In genomic region chr12:27018366-27018765, GRCm38 (mm10) we compare ENCODE assay signal across 12 mouse cellular contexts.
DNase-seq lines count a peak whose midpoint lies in the region; ATAC-seq lines count a peak whose summit lies in the region.
"Had no signal": no experiment of that assay in that cellular context is flagged by ENCODE, and none has a peak within 500 bp of the region (broad histone marks: within the 10 kb centered on the region; RNA-seq: fewer than 3 reads in every experiment).

No protein-coding gene starts in this region.

- H3K27ac ChIP-seq in limb, embryonic 13.5 days: no peak overlapping the region
- H3K27ac ChIP-seq in limb, embryonic 10.5 days: no peak overlapping the region
- peak overlapping the region; percentile 88 for H3K27ac ChIP-seq in hindbrain, embryonic 13.5 days
- peak overlapping the region; percentile 79 for H3K27ac ChIP-seq in midbrain, embryonic 14.5 days (replicated peaks; ENCODE audit: low read depth, low read length)
- H3K27ac ChIP-seq: heart, adult 2 months; kidney, embryonic 15.5 days; left cerebral cortex, adult 2 months had no signal

- H3K9me3 ChIP-seq in limb, embryonic 13.5 days: no peaks in the 10 kb centered on the region
- no peaks in the 10 kb centered on the region for H3K9me3 ChIP-seq in limb, embryonic 10.5 days (replicated peaks)
- H3K9me3 ChIP-seq in hindbrain, embryonic 13.5 days: no peaks in the 10 kb centered on the region
- H3K9me3 ChIP-seq in midbrain, embryonic 14.5 days (ENCODE audit: control insufficient read depth, low read length): no peaks in the 10 kb centered on the region
- H3K9me3 ChIP-seq: kidney, embryonic 15.5 days had no signal

- intact Hi-C loops in left cerebral cortex, postnatal 36 days (cut with DNase I): no loop called here

- WGBS in limb, embryonic 13.5 days: 46% methylated on average over 7 of the region's 7 CpGs
- WGBS in limb, embryonic 10.5 days: 88% methylated on average over 7 of the region's 7 CpGs
- 33% methylated on average over 7 of the region's 7 CpGs for WGBS in hindbrain, embryonic 13.5 days
- WGBS in midbrain, embryonic 14.5 days: 43% methylated on average over 7 of the region's 7 CpGs

- ATAC-seq in limb, embryonic 13.5 days (ENCODE audit: low FRiP score, low read depth): no peak
- ATAC-seq in hindbrain, embryonic 13.5 days (ENCODE audit: low FRiP score): no peak; the same call in 1 of the 2 replicates
- ATAC-seq in midbrain, embryonic 14.5 days (ENCODE audit: low FRiP score, low TSS enrichment): no peak

- peaks cover 21% of the 10 kb centered on the region for H3K4me1 ChIP-seq in limb, embryonic 13.5 days
- peaks cover 6% of the 10 kb centered on the region; the same call in 1 of the 2 replicates for H3K4me1 ChIP-seq in limb, embryonic 10.5 days
- H3K4me1 ChIP-seq in hindbrain, embryonic 13.5 days (replicated peaks): peaks cover 21% of the 10 kb centered on the region
- peaks cover 24% of the 10 kb centered on the region for H3K4me1 ChIP-seq in midbrain, embryonic 14.5 days (ENCODE audit: control insufficient read depth, insufficient read depth, low read length)

- no peaks in the 10 kb centered on the region for H3K36me3 ChIP-seq in limb, embryonic 13.5 days
- no peaks in the 10 kb centered on the region for H3K36me3 ChIP-seq in limb, embryonic 10.5 days
- H3K36me3 ChIP-seq in hindbrain, embryonic 13.5 days: no peaks in the 10 kb centered on the region
- no peaks in the 10 kb centered on the region for H3K36me3 ChIP-seq in midbrain, embryonic 14.5 days (ENCODE audit: control insufficient read depth, insufficient read depth, low read length)
- H3K36me3 ChIP-seq: kidney, embryonic 15.5 days had no signal

- H3K4me3 ChIP-seq in limb, embryonic 13.5 days: no peak overlapping the region
- H3K4me3 ChIP-seq in limb, embryonic 10.5 days: no peak overlapping the region
- no peak overlapping the region for H3K4me3 ChIP-seq in hindbrain, embryonic 13.5 days
- H3K4me3 ChIP-seq in midbrain, embryonic 14.5 days (replicated peaks; ENCODE audit: low read depth, low read length): no peak overlapping the region
- H3K4me3 ChIP-seq: heart, adult 2 months; kidney, embryonic 15.5 days; left cerebral cortex, adult 2 months had no signal

- peak overlapping the region; percentile 25; the same call in 1 of the 2 replicates for H3K4me2 ChIP-seq in limb, embryonic 13.5 days (replicated peaks)
- no peak overlapping the region for H3K4me2 ChIP-seq in hindbrain, embryonic 13.5 days
- H3K4me2 ChIP-seq in midbrain, embryonic 14.5 days (ENCODE audit: low read length): peak overlapping the region; percentile 6; the same call in 1 of the 2 replicates
- H3K4me2 ChIP-seq: kidney, embryonic 15.5 days had no signal

- no peaks in the 10 kb centered on the region for H3K27me3 ChIP-seq in limb, embryonic 13.5 days
- no peaks in the 10 kb centered on the region for H3K27me3 ChIP-seq in limb, embryonic 10.5 days (ENCODE audit: low read depth, poor library complexity, severe bottlenecking)
- H3K27me3 ChIP-seq in hindbrain, embryonic 13.5 days: no peaks in the 10 kb centered on the region
- H3K27me3 ChIP-seq in midbrain, embryonic 14.5 days (ENCODE audit: control insufficient read depth, insufficient read depth, low read length): no peaks in the 10 kb centered on the region
- H3K27me3 ChIP-seq: kidney, embryonic 15.5 days had no signal

- no peak overlapping the region for H3K9ac ChIP-seq in limb, embryonic 13.5 days
- peak overlapping the region; percentile 49 for H3K9ac ChIP-seq in hindbrain, embryonic 13.5 days
- no peak overlapping the region; the same call in 1 of the 2 replicates for H3K9ac ChIP-seq in midbrain, embryonic 14.5 days (replicated peaks; ENCODE audit: low read length)
- H3K9ac ChIP-seq: kidney, embryonic 15.5 days had no signal

- no peak for DNase-seq in limb, embryonic 10.5 days (ENCODE audit: low spot score)
- DNase-seq in midbrain, embryonic 14.5 days: peak; percentile 70
- DNase-seq in left cerebral cortex, postnatal 36 days (ENCODE audit: low spot score in 2 of 2): no peak
- DNase-seq in ovary, adult 18-20 months (ENCODE audit: low spot score): no peak
- DNase-seq in urinary bladder, adult 18-20 months (ENCODE audit: low spot score in 2 of 2): no peak
- DNase-seq: cerebellum, adult 2 months; heart, adult 2 months; lung, postnatal 36 days had no signal

Comparison
In these comparisons a context has a peak if more than half of its experiments do, and no peak if none do; other contexts are left out.
1. H3K27ac ChIP-seq: peak in hindbrain, embryonic 13.5 days (single experiment) and midbrain, embryonic 14.5 days (single experiment); none in limb, embryonic 13.5 days (single experiment) and limb, embryonic 10.5 days (single experiment).